Mouse (Mus musculus) left cerebral cortex, postnatal 10 days (tissue): ENCODE data around the gene Rfesd. TPM values are rescaled to one million over a fixed set of nuclear protein-coding genes. Genes with fewer than 3 reads are reported as not detected.
A peak's percentile ranks its signal among the peaks of the same experiment; 100 is the strongest.

Source experiments
- DNase-seq, 2 experiments: peaks; one replicate each; pipeline ENCODE4 v3.0.0; 2021 to 2022; ENCODE audit warnings: low spot score in 2 of 2, mixed read lengths in 1 of 2; ENCODE audit errors: extremely low spot score in 1 of 2
- intact Hi-C: fragments of 180-260 bp; cut with DNase I; formaldehyde crosslinking; loops from one replicate; pipeline ENCODE4 v1.15.1; 2025
- total RNA-seq, 2 experiments: library from RNA; stranded (reverse); gene quantifications; 2 replicates each; pipeline ENCODE4 v1.2.3; 2021

Gene Rfesd
- total RNA-seq, 2 experiments from 2014 or later = 16.1 to 19.3 TPM

DNA sequence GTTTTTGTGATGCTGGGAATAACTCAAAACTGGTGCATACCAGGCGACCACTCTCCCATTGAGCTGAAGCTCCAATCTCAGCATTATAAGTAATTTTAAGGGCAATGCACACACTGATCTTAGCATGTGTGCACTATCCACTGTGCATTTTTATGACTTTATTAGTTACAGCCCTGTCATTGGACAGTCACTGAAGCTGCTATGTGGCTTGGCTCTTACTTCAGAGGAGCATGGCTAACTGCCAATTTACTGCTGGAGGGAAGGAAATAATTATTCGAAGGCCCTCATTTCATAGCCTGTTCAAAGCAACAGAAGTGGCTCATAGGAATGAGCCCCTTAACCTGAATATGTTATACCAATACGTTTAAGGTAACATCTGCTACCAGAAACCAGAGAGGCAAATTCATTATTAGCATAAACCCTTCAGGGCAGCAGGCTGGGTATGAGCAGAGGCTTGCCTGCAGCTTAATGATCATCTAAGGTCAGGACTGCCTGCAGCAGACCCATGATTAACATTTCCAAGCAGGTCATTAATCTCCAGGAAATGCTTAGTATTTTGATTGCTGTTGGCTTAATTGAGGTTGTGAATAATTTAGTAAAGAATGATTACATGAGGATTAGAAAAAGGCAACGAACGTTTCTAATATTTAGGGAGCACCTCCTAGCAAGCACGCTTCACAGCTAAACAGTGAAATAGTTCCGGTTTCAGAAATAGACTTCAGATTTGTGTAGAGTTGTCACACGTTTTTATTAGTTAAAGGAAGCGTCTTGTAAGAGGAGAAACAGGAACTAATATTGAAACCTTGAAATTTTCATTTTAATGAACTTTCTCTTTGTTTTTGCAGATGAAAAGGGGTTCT, 26.1 kb downstream of the Rfesd start:
- intact Hi-C loops = no loop called here
- no peak for DNase-seq

DNA sequence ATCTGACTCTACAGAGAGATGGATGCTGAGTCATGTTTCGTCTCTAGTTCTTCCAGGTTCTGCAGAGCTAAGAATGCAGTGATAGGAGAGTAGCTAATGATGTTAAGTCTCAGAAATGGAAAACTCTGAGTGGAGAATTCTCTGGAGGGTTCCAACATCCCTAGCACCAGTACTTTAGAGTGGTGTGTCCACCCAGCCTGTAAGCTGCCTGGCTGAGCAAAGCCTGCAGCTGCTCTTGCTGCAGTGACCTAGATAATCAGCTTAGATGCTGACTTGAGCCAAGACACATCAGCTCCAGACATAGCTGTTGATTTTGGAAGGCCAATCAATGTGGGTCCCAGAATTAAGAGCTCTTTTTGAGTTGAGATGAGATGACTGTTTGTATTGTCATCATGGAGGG, 30.4 kb downstream of the Rfesd start:
- DNase-seq = peak in 1 of 2 experiments; percentile 28

DNA sequence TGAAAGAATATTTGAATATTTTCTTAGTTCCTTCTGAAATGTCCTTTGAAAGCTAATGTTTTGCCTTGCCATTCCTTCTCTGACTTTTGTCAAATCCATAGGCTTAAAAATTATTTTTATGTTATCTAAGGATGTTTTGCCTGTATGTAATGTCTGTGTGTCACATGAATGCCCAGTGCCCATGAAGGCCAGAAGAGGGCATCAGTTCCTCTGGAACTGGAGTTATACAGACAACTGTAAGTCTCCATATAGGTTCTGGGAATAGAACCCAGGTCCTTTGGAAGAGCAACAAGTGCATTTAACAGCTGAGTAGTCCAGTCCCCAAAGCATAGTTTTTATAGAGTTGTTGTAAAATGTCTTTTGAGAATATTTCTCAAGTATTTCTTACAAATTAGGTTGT, 36.6 kb downstream of the Rfesd start:
- DNase-seq = no peak
- intact Hi-C loops = no loop called here

More for the DNA sequence above, 30.4 kb downstream of the Rfesd start:
- intact Hi-C loops = no loop called here

DNA sequence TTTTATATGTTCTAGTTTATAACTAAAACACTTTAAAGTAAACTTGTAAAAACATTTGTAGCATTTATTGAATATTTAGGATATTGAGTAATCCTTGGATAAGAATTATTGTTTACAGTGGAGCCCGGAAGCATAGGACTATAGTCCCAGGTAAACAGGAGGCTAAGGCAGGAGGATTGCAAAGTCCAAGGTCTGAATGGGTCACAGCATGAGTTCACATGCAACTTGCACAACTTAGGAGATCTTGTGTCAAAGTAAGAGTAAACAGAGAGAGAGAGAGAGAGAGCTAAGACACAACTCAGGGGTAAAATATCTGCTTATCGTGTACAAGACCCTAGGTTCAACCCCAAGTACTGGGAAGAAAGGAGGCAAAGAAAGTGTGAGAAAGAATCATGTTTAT, 41.9 kb downstream of the Rfesd start:
- intact Hi-C loops = no loop called here
- DNase-seq = no peak

DNA sequence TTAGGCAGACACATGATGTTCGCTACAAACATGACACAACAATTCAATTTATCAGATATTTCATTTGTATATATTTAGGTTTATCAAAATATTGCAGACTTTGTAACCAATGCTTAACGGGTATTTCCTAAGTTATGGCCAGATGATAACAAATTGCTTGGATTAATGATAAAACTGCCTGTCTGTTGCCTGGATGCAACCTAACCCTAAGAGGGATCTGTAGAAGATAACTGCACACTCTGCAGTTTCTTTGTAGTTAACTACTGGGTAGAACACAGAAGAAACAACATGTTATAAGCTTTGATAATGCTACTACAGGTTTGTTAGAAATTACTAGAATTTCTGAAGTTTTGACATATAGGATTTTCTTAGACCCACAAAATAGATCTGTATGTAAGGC, 42.3 kb downstream of the Rfesd start:
- intact Hi-C loops = no loop called here
- no peak for DNase-seq

DNA sequence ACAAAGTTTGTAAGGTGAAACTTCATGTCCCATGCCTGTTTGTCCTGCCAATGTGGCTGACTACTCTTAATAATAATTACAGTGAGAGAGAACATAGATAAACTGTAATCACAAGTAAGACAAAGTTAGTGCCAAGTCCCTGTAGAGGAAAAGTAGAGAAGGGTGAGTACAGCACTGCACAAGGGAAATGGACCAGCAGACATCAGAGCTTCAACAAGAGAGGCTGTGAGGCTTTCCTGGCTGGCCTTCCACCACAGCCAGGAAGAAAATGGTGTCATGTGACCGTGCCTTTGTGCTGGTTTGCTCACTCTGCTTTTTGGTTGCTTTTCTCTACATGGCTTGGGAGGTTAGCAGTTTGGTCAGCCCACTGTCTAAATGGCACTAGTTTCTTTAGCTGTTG, 42.9 kb downstream of the Rfesd start:
- intact Hi-C loops = no loop called here
- no peak for DNase-seq

DNA sequence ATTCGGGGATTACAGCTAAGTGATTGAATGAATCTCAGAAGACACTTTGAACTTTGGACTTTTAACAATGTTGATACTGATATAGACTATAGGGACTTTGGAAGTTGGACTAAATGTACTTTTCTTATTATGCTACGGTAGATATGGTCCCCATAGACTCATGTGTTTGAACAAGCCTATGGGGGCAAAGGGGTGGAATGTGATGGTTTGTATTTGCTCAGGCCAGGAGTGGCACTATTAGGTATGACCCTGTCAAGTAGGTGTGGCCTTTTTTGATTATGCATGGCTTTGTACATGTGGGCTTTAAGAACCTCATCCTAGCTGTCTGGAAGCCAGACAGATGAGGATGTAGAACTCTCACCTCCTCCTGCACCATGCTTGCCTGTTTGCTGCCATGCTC, 44.0 kb downstream of the Rfesd start:
- DNase-seq = no peak
- intact Hi-C loops = no loop called here

DNA sequence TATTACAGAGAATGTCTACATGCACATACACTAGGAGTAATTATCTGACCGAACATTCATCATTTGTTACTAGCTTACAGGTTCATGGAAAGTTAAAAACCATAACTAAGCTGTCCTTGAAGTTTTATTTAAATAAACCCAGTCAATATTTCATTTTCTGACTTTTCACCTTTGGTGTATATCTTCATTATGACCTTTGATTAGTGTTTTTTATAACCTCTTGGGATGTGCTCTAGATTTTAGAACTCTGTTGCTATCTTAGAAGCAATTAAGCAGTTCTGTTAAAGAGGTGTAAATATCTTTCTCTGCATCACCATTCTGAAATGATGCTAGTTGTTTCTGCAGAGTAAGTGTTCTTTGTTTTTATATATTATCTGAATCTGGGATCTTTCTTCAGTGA, 51.7 kb downstream of the Rfesd start, which contains the start of gene Spata9:
Gene Spata9 (plus strand): TSS at position 301 of the 400 bp plus-strand sequence.
- DNase-seq = no peak
- intact Hi-C loops = no loop called here

DNA sequence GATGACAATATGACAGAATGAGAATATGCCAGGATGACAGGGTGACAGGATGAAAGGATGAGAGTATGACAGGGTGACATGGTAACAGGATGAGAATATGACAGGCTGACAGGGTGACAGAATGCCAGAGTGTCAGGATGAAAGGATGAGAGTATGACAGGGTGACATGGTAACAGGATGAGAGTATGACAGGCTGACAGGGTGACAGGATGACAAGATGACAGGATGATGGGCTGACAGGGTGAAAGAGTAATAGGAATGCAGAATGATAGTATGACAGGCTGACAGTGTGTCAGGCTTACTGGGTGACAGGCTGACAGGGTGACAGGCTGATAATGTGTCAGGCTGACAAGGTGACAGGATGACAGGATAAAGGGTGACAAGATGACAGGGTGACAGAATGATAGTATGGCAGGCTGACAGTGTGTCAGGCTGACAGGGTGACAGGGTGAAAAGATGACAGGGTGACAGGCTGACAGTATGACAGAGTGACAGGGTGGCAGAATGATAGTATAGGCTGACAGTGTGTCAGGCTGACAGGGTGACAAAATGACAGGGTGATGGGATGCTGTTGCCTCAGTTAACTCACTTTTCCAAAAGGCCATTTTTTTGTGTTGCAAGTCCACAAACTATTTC, 63.0 kb downstream of the Rfesd start:
- intact Hi-C loops = no loop called here
- DNase-seq = no peak

Other genes starting within 250 kb of the Rfesd start
- 10 to 100 TPM; 63.9 to 69.9 TPM for gene Glrx, start 178.9 kb downstream of the Rfesd start, total RNA-seq
- gene Rhobtb3, start 74.8 kb downstream of the Rfesd start, total RNA-seq = 10 to 100 TPM; 17.8 to 18.5 TPM
- under 1 TPM in 1 of 2 experiments, not detected in 1; 0.47 TPM for gene Spata9, start 51.6 kb downstream of the Rfesd start, total RNA-seq
- 1 to 10 TPM; 2.6 to 2.9 TPM for gene Gpr150, start 38.3 kb upstream of the Rfesd start, total RNA-seq
- 1 to 10 TPM; 4.0 to 5.1 TPM for gene Arsk, start 79.9 kb upstream of the Rfesd start, total RNA-seq
- gene Ttc37, start 80.0 kb upstream of the Rfesd start, total RNA-seq = 10 to 100 TPM; 18.3 to 21.1 TPM